Mouse (Mus musculus) limb, embryonic 11.5 days (tissue): ENCODE measurements around the gene Ppm1l. TPM values are rescaled to one million over a fixed set of nuclear protein-coding genes. Genes with fewer than 3 reads are reported as not detected.
A peak's percentile ranks its signal among the peaks of the same experiment; 100 is the strongest.

ENCODE experiments used
- ATAC-seq: fragments of 200-750 bp; cut with Nextera tagmentation; 2 replicates; pipeline ENCODE4 v1.8.0; 2017; ENCODE audit warnings: low read depth; ENCODE audit not compliant: insufficient number of reproducible peaks, low FRiP score, low TSS enrichment
- DNase-seq: peaks from one replicate; pipeline ENCODE4 v3.0.0-alpha.2; 2015; ENCODE audit warnings: low spot score
- H3K27ac ChIP-seq: fragments of 300-500 bp; sonication (generic); replicated peaks from 2 replicates; pipeline ENCODE4 v1.5.1; 2014; ENCODE audit warnings: low read depth, mild to moderate bottlenecking, low read length
- H3K27me3 ChIP-seq: fragments of 300-500 bp; sonication (generic); 2 replicates; pipeline ENCODE4 v1.6.1; 2014; ENCODE audit warnings: mild to moderate bottlenecking, low read length, mixed read lengths; ENCODE audit not compliant: control insufficient read depth, insufficient read depth
- H3K36me3 ChIP-seq: fragments of 300-500 bp; sonication (generic); 2 replicates; pipeline ENCODE4 v1.6.1; 2014; ENCODE audit warnings: mild to moderate bottlenecking, low read length, moderate library complexity, mixed read lengths; ENCODE audit not compliant: control insufficient read depth, insufficient read depth
- H3K4me1 ChIP-seq: fragments of 300-500 bp; sonication (generic); 2 replicates; pipeline ENCODE4 v1.6.1; 2014; ENCODE audit warnings: low read length, mixed read lengths; ENCODE audit not compliant: control insufficient read depth, insufficient read depth
- H3K4me2 ChIP-seq: fragments of 300-500 bp; sonication (generic); 2 replicates; pipeline ENCODE4 v1.6.1; 2014; ENCODE audit warnings: low read depth, mild to moderate bottlenecking, moderate library complexity; ENCODE audit not compliant: severe bottlenecking
- H3K4me3 ChIP-seq: fragments of 300-500 bp; sonication (generic); 2 replicates; pipeline ENCODE4 v1.5.1; 2014; ENCODE audit warnings: low read depth, low read length
- H3K9ac ChIP-seq: fragments of 300-500 bp; sonication (generic); 2 replicates; pipeline ENCODE4 v1.6.1; 2014; ENCODE audit warnings: mild to moderate bottlenecking, low read length
- H3K9me3 ChIP-seq: fragments of 300-500 bp; sonication (generic); 2 replicates; pipeline ENCODE4 v1.6.1; 2016; ENCODE audit warnings: low read length; ENCODE audit not compliant: control insufficient read depth
- WGBS: fragments of 180-500 bp; shearing (Covaris S2); extraction: QIAGEN DNeasy Blood & Tissue Kit; methylation state at CpG from one replicate; pipeline ENCODE4 v1.1.7; 2014; 5-methylcytosine and 5-hydroxymethylcytosine counted together
- polyA plus RNA-seq: library from polyadenylated mRNA; unstranded; fragments of >200 nt; fragmentation: Nextera tagmentation; extraction: Ambion mirVana; gene quantifications from 2 replicates; pipeline ENCODE4 v1.2.1, GENCODE M21; 2014

Ppm1l gene
- polyA plus RNA-seq, 1 experiment from 2014 or later, result 10.5 TPM

DNA sequence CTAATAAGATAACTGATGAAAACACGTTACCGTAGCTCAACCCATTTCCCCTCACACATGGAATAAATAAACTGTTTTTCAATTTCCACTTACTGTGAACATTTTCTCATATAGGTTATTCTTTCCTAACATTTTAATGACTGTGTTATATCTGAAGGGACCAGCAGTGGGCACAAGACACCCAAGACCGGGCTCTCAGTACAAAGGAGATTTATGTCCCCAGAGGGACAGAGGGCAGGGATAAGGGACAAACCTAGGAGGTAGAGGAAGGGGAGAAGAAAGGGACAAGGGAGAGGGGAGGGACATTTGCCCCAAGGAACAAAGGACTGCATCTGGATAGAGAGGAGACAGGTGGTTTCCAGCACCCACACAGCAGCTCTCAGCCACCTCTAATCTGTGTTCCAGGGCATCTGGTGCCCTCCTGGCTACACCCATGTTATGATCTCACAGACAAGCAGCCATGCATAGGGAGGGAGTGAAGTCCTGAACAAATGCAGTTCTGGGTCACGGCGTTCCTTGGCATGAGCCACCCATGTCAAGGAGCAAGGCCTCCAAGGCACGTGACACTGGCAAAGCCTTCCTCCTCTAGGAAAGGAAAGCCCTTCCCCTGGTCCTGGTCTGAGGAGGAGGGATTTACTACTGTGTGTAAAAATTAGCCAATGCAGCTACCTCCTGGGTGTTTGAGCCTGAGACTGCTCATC lies 174.5 kb downstream of the Ppm1l start:
- Histone ChIP-seq H3K4me3 (no peak overlapping the region), H3K36me3 (no peaks in the 10 kb centered on the region), H3K27ac (no peak overlapping the region), H3K9ac (no peak overlapping the region), H3K9me3 (no peaks in the 10 kb centered on the region), H3K4me2 (no peak overlapping the region), H3K27me3 (no peaks in the 10 kb centered on the region), H3K4me1 (peaks cover 4% of the 10 kb centered on the region; the same call in 1 of the 2 replicates)
- WGBS, result 80% methylated on average over 6 of the region's 6 CpGs
- ATAC-seq, result no peak
- no peak for DNase-seq

DNA sequence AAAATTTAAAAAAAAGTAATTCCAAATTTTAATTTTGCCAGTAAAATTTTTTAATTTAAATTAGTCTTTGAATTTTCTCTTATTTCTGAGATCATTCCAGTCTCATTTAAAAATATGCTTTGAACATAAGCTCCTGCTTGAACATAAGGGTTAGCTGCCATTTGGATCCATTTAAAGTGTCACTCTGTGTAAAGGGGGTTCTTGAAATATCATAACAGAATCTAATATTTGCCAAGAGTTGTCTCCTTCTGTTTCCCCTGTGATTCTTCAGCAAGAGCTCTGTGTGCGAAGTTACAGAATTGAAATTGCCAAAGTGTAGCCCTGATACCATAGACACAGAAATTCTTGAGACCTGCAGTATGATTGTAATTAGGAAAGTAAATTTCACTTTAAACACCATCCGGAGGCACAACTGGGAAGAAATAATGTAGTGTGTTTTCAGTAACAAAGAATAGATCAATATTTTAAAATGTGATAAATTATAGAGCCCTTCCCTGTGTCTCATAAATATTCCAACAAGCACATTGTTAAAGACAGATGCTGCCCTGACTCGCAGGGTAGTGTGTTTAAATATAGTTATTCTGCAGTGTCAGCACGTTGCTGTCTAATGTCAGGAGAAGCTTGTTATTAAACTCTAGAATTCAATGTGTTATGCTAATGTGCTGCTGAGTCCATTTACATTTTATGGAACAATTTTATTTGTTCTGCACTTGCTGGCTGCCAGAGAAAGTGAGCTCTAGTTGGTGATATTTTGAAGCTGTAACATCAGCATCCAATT lies 177.8 kb downstream of the Ppm1l start:
- no peak overlapping the region for H3K9ac ChIP-seq
- no peaks in the 10 kb centered on the region for H3K36me3 ChIP-seq
- H3K27me3 ChIP-seq, result no peaks in the 10 kb centered on the region
- H3K9me3 ChIP-seq, result no peaks in the 10 kb centered on the region
- no peak for ATAC-seq
- no peak overlapping the region for H3K4me2 ChIP-seq
- no peak overlapping the region for H3K27ac ChIP-seq
- 72% methylated on average over 4 of the region's 4 CpGs for WGBS
- no peaks in the 10 kb centered on the region for H3K4me1 ChIP-seq
- no peak overlapping the region for H3K4me3 ChIP-seq
- no peak for DNase-seq

DNA sequence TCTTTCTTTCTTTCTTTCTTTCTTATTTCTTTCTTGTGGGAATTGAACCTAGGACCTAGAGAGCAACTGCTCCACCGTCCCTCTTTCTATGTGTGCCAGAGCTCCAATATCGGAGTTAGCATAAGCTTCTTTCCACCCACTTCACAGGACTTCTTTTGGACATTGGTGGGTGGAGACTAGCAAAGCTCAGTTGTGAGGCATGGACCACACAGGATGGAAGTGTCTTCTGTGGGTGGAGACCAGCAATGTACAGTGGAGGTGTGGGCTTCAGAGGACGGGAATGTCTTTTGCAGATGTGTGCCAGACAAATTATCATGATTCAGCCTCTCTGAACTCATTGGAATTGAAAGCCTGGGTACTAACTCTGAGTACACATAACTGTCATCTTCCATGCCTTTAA lies 180.5 kb downstream of the Ppm1l start:
- 89% methylated on average over 3 of the region's 3 CpGs for WGBS

DNA sequence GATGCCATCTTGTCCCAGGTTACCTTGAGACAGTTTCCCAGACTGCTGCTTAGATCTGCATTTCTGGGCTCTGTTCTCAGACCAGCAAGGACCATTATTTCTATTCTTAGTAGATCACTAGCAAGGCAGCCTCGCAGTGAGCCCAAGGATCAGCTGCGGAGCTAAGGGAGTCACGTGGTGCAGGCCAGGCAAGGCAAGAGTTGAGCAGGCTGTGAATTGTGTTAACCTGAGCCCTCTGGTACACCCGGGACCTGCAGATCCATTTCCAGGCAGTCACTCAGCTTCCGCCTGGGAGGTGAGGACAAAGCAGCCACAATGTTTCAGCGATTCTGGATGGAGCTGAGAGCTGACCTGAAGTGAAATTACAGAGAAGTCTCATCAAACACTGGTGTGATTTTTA lies 185.3 kb downstream of the Ppm1l start:
- Histone ChIP-seq H3K9me3 (no peaks in the 10 kb centered on the region), H3K4me3 (no peak overlapping the region), H3K4me1 (peaks cover 9% of the 10 kb centered on the region), H3K36me3 (no peaks in the 10 kb centered on the region), H3K27me3 (no peaks in the 10 kb centered on the region), H3K9ac (no peak overlapping the region), H3K4me2 (no peak overlapping the region), H3K27ac (no peak overlapping the region)
- WGBS, result 8% methylated on average over 6 of the region's 6 CpGs
- ATAC-seq (peak; percentile 62; the same call in 1 of the 2 replicates), DNase-seq (peak; percentile 50)

More for the DNA sequence above, 180.5 kb downstream of the Ppm1l start:
- Histone ChIP-seq H3K4me2 (no peak overlapping the region), H3K27ac (no peak overlapping the region), H3K36me3 (no peaks in the 10 kb centered on the region), H3K9me3 (no peaks in the 10 kb centered on the region), H3K9ac (no peak overlapping the region), H3K4me3 (no peak overlapping the region), H3K4me1 (peaks cover 5% of the 10 kb centered on the region), H3K27me3 (no peaks in the 10 kb centered on the region)
- DNase-seq (no peak), ATAC-seq (no peak)

DNA sequence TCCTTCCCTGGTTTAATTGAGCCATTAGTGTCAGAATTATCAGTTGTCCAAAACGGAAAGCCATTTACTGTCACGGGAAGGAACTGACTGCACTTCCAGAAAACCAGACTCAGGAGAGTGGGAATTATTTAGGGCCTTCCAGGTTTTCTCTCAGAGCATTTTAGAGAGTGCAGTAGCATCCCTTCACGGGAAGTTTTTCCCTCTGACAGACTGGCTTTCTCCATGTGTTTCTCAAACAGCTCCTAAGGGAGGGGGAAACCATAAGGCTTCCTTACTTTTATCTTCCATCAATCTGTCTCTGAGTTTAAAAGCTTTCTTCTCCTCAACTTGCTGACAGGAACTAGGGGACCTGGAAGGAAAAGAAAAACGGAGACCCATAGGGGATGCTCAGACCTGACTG lies 185.9 kb downstream of the Ppm1l start:
- 10% methylated on average over 4 of the region's 4 CpGs for WGBS
- H3K27me3 ChIP-seq, result no peaks in the 10 kb centered on the region
- ATAC-seq (no peak), DNase-seq (no peak)
- H3K27ac ChIP-seq, result no peak overlapping the region
- H3K36me3 ChIP-seq, result no peaks in the 10 kb centered on the region
- peaks cover 9% of the 10 kb centered on the region for H3K4me1 ChIP-seq
- H3K4me3 ChIP-seq, result no peak overlapping the region
- no peak overlapping the region for H3K9ac ChIP-seq
- no peaks in the 10 kb centered on the region for H3K9me3 ChIP-seq
- no peak overlapping the region for H3K4me2 ChIP-seq

DNA sequence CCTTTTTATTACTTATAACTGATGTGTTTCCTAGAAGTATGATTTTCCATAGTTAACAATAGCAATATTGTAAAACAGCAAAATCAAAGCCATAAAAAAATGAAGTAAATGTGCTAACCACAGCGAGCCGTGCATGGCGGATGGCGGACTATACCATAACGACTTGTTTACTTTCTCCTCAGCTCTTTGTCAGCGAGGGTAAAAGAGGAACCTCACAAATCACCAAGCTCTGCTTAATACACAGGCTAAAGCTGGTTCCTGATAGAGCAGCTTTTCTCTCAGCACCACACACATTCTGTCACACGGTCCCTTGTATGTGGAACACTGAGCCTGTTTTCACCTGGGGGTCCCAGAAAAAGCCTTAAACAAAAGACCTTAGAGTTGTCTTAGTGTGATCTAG lies 188.4 kb downstream of the Ppm1l start:
- H3K4me2 ChIP-seq, result no peak overlapping the region
- H3K4me3 ChIP-seq, result no peak overlapping the region
- no peak overlapping the region for H3K27ac ChIP-seq
- H3K9me3 ChIP-seq, result no peaks in the 10 kb centered on the region
- H3K4me1 ChIP-seq, result peaks cover 9% of the 10 kb centered on the region
- ATAC-seq (no peak), DNase-seq (no peak)
- no peak overlapping the region for H3K9ac ChIP-seq
- no peaks in the 10 kb centered on the region for H3K27me3 ChIP-seq
- 76% methylated on average over 7 of the region's 7 CpGs for WGBS
- H3K36me3 ChIP-seq, result no peaks in the 10 kb centered on the region

DNA sequence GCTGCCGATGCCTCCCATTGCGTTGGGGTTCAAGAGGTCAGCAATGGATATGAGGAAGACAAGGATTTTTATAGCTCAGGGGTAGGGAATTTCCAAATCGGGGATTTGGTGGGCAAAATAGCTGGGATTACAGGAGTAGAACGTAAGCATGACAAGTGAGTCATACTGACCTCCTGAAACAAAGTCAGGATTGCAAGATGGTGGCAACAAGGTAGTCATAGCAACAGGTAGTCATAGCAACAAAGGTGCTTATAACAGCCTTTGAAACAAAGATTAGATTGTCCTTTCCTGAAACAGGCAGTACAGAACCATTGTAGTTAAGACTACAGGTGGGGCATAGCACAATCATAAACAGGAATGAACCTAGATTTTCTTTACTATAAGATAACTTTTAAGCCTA lies 189.7 kb downstream of the Ppm1l start:
- no peaks in the 10 kb centered on the region for H3K36me3 ChIP-seq
- H3K27me3 ChIP-seq, result no peaks in the 10 kb centered on the region
- H3K4me1 ChIP-seq, result peaks cover 9% of the 10 kb centered on the region
- no peak overlapping the region for H3K27ac ChIP-seq
- H3K9me3 ChIP-seq, result no peaks in the 10 kb centered on the region
- no peak for DNase-seq
- H3K4me3 ChIP-seq, result no peak overlapping the region
- ATAC-seq, result no peak
- H3K9ac ChIP-seq, result no peak overlapping the region
- no peak overlapping the region for H3K4me2 ChIP-seq
- WGBS, result 91% methylated on average over 4 of the region's 4 CpGs

DNA sequence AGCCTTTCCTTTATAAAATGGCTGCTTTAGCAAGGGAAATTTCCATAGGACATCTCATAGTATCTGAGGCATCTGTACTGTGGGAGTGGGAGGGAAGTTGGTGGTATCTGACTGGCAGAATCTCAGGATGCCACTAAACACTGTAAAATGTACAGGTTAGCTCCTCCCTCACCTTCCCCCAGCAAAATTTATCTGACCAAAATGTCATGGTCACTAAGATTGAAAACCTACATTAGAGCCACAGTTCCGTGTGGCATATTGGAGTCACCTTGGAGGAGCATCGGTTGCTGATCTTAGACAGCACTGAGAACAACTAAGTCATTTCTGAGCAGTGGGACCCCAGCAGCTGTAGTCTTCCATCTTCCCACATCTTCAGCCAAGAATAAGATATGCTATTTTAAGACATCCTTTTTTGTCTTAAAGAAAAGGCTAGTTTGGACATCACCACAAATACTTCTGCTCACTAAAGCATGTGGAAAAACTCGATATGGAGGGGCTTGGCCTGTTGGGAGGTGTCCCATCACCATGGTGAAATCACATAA lies 192.8 kb downstream of the Ppm1l start:
- Histone ChIP-seq H3K36me3 (no peaks in the 10 kb centered on the region), H3K9ac (no peak overlapping the region), H3K27me3 (no peaks in the 10 kb centered on the region), H3K4me3 (no peak overlapping the region), H3K4me1 (peaks cover 7% of the 10 kb centered on the region; the same call in 1 of the 2 replicates), H3K4me2 (no peak overlapping the region), H3K27ac (no peak overlapping the region), H3K9me3 (no peaks in the 10 kb centered on the region)
- ATAC-seq (no peak), DNase-seq (no peak)
- 87% methylated on average over 3 of the region's 3 CpGs for WGBS
